Mouse (Mus musculus) hindbrain, embryonic 13.5 days (tissue): ENCODE data around the gene Padi6. TPM values are rescaled to one million over a fixed set of nuclear protein-coding genes. Genes with fewer than 3 reads are reported as not detected.

ENCODE experiments used
- ATAC-seq: fragments of 200-750 bp; cut with Nextera tagmentation; 2 replicates; pipeline ENCODE4 v1.8.0; 2017; ENCODE audit warnings: moderate TSS enrichment; ENCODE audit not compliant: low FRiP score
- H3K27ac ChIP-seq: fragments of 300-500 bp; sonication (generic); 2 replicates; pipeline ENCODE4 v1.5.1; 2015; ENCODE audit warnings: inconsistent platforms, mild to moderate bottlenecking, moderate library complexity
- H3K27me3 ChIP-seq: fragments of 300-500 bp; sonication (generic); 2 replicates; pipeline ENCODE4 v1.6.1; 2015; ENCODE audit warnings: mild to moderate bottlenecking, inconsistent platforms
- H3K36me3 ChIP-seq: fragments of 300-500 bp; sonication (generic); 2 replicates; pipeline ENCODE4 v1.6.1; 2015; ENCODE audit warnings: mild to moderate bottlenecking, inconsistent platforms
- H3K4me1 ChIP-seq: fragments of 300-500 bp; sonication (generic); replicated peaks from 2 replicates; pipeline ENCODE4 v1.6.1; 2015; ENCODE audit warnings: inconsistent platforms
- H3K4me2 ChIP-seq: fragments of 300-500 bp; sonication (generic); 2 replicates; pipeline ENCODE4 v1.6.1; 2015; ENCODE audit warnings: inconsistent platforms, mild to moderate bottlenecking, moderate library complexity
- H3K4me3 ChIP-seq: fragments of 300-500 bp; sonication (generic); 2 replicates; pipeline ENCODE4 v1.5.1; 2015; ENCODE audit warnings: mild to moderate bottlenecking, inconsistent platforms
- H3K9ac ChIP-seq: fragments of 300-500 bp; sonication (generic); 2 replicates; pipeline ENCODE4 v1.6.1; 2015; ENCODE audit warnings: mild to moderate bottlenecking, inconsistent platforms
- H3K9me3 ChIP-seq: fragments of 300-500 bp; sonication (generic); 2 replicates; pipeline ENCODE4 v1.6.1; 2016; ENCODE audit warnings: inconsistent platforms
- WGBS: fragments of 180-500 bp; shearing (Covaris S2); methylation state at CpG from one replicate; pipeline ENCODE4 v1.1.7; 2015; 5-methylcytosine and 5-hydroxymethylcytosine counted together
- polyA plus RNA-seq: library from polyadenylated mRNA; unstranded; fragments of >200 nt; fragmentation: Nextera tagmentation; extraction: Ambion mirVana; gene quantifications from 2 replicates; pipeline ENCODE4 v1.2.1, GENCODE M21; 2015

The Padi6 gene
- not detected in 2 replicates for polyA plus RNA-seq

GRCm38 (mm10) chr4:140742543-140742942 lies at the start of gene Padi6:
Gene Padi6, minus strand, starts transcription at chr4:140742643.
- no peaks in the 10 kb centered on the region for H3K36me3 ChIP-seq
- no peak within 1 kb of the TSS for H3K9ac ChIP-seq
- 87% methylated on average over 2 of the region's 2 CpGs for WGBS
- no peaks in the 10 kb centered on the region for H3K9me3 ChIP-seq
- H3K4me2 ChIP-seq: no peak within 1 kb of the TSS
- no peak within 1 kb of the TSS for H3K4me3 ChIP-seq
- peaks cover 10% of the 10 kb centered on the region for H3K4me1 ChIP-seq
- ATAC-seq: no peak
- H3K27ac ChIP-seq: no peak within 1 kb of the TSS
- H3K27me3 ChIP-seq: 0 out of 2 replicates have a peak, but pooled peaks cover 7% of the 10 kb centered on the region

- ATAC-seq: no peak
- H3K27ac ChIP-seq: no peak overlapping the region
- no peaks in the 10 kb centered on the region for H3K4me1 ChIP-seq
- no peaks in the 10 kb centered on the region for H3K9me3 ChIP-seq
- H3K9ac ChIP-seq: no peak overlapping the region
- H3K36me3 ChIP-seq: no peaks in the 10 kb centered on the region
- no peaks in the 10 kb centered on the region for H3K27me3 ChIP-seq
- no peak overlapping the region for H3K4me3 ChIP-seq
- no peak overlapping the region for H3K4me2 ChIP-seq
- 83% methylated on average over 16 of the region's 16 CpGs for WGBS
These were observed 48.6 kb upstream of the Padi6 start for GRCm38 (mm10) chr4:140791071-140791470.

- WGBS: 91% methylated on average over 4 of the region's 4 CpGs
- Histone ChIP-seq H3K9me3 (no peaks in the 10 kb centered on the region), H3K27ac (no peak overlapping the region), H3K4me2 (no peak overlapping the region), H3K4me1 (no peaks in the 10 kb centered on the region), H3K36me3 (no peaks in the 10 kb centered on the region), H3K27me3 (no peaks in the 10 kb centered on the region), H3K4me3 (no peak overlapping the region), H3K9ac (no peak overlapping the region)
- no peak for ATAC-seq
These were observed 47.5 kb upstream of the Padi6 start for GRCm38 (mm10) chr4:140789983-140790382.

GRCm38 (mm10) chr4:140788983-140789382 lies 46.5 kb upstream of the Padi6 start:
- Histone ChIP-seq H3K4me1 (no peaks in the 10 kb centered on the region), H3K36me3 (no peaks in the 10 kb centered on the region), H3K9ac (no peak overlapping the region), H3K4me2 (no peak overlapping the region), H3K9me3 (no peaks in the 10 kb centered on the region), H3K27me3 (no peaks in the 10 kb centered on the region), H3K27ac (no peak overlapping the region), H3K4me3 (no peak overlapping the region)
- ATAC-seq: no peak
- 47% methylated on average over 6 of the region's 6 CpGs for WGBS

- H3K4me3 ChIP-seq: no peak overlapping the region
- H3K27ac ChIP-seq: no peak overlapping the region
- no peaks in the 10 kb centered on the region for H3K9me3 ChIP-seq
- H3K4me2 ChIP-seq: no peak overlapping the region
- H3K4me1 ChIP-seq: no peaks in the 10 kb centered on the region
- no peaks in the 10 kb centered on the region for H3K36me3 ChIP-seq
- H3K9ac ChIP-seq: no peak overlapping the region
- 83% methylated on average over 6 of the region's 6 CpGs for WGBS
- no peak for ATAC-seq
- no peaks in the 10 kb centered on the region for H3K27me3 ChIP-seq
These were observed 45.8 kb upstream of the Padi6 start for GRCm38 (mm10) chr4:140788264-140788663.

GRCm38 (mm10) chr4:140787414-140787813 lies 45.0 kb upstream of the Padi6 start:
- no peak for ATAC-seq

GRCm38 (mm10) chr4:140785217-140785616 lies 42.8 kb upstream of the Padi6 start:
- Histone ChIP-seq H3K9me3 (no peaks in the 10 kb centered on the region), H3K27me3 (no peaks in the 10 kb centered on the region), H3K36me3 (no peaks in the 10 kb centered on the region), H3K9ac (no peak overlapping the region), H3K4me1 (no peaks in the 10 kb centered on the region), H3K27ac (no peak overlapping the region), H3K4me2 (no peak overlapping the region), H3K4me3 (no peak overlapping the region)
- 84% methylated on average over 5 of the region's 5 CpGs for WGBS
- ATAC-seq: no peak

More at GRCm38 (mm10) chr4:140787414-140787813, 45.0 kb upstream of the Padi6 start:
- Histone ChIP-seq H3K9ac (no peak overlapping the region), H3K4me2 (no peak overlapping the region), H3K27me3 (no peaks in the 10 kb centered on the region), H3K4me3 (no peak overlapping the region), H3K4me1 (no peaks in the 10 kb centered on the region), H3K27ac (no peak overlapping the region), H3K36me3 (no peaks in the 10 kb centered on the region), H3K9me3 (no peaks in the 10 kb centered on the region)
- 67% methylated on average over 4 of the region's 4 CpGs for WGBS

- Histone ChIP-seq H3K9me3 (no peaks in the 10 kb centered on the region), H3K4me2 (no peak overlapping the region), H3K27ac (no peak overlapping the region), H3K4me1 (peaks cover 5% of the 10 kb centered on the region), H3K4me3 (no peak overlapping the region), H3K36me3 (no peaks in the 10 kb centered on the region), H3K27me3 (no peaks in the 10 kb centered on the region), H3K9ac (no peak overlapping the region)
- no peak for ATAC-seq
- 92% methylated on average over 9 of the region's 9 CpGs for WGBS
These were observed 42.0 kb upstream of the Padi6 start for GRCm38 (mm10) chr4:140784292-140784945.

- 91% methylated on average over 9 of the region's 9 CpGs for WGBS
- no peaks in the 10 kb centered on the region for H3K27me3 ChIP-seq
- no peak overlapping the region for H3K4me2 ChIP-seq
- ATAC-seq: no peak
- no peak overlapping the region for H3K27ac ChIP-seq
- no peak overlapping the region for H3K9ac ChIP-seq
- no peak overlapping the region for H3K4me3 ChIP-seq
- H3K4me1 ChIP-seq: peaks cover 5% of the 10 kb centered on the region
- no peaks in the 10 kb centered on the region for H3K36me3 ChIP-seq
- no peaks in the 10 kb centered on the region for H3K9me3 ChIP-seq
These were observed 40.4 kb upstream of the Padi6 start for GRCm38 (mm10) chr4:140782821-140783220.

GRCm38 (mm10) chr4:140780507-140780906 lies 38.1 kb upstream of the Padi6 start:
- no peak overlapping the region for H3K27ac ChIP-seq
- ATAC-seq: no peak
- WGBS: 84% methylated on average over 14 of the region's 14 CpGs
- no peak overlapping the region for H3K4me3 ChIP-seq
- H3K27me3 ChIP-seq: no peaks in the 10 kb centered on the region
- no peaks in the 10 kb centered on the region for H3K9me3 ChIP-seq
- H3K9ac ChIP-seq: no peak overlapping the region
- H3K4me2 ChIP-seq: no peak overlapping the region
- H3K36me3 ChIP-seq: no peaks in the 10 kb centered on the region
- peaks cover 5% of the 10 kb centered on the region for H3K4me1 ChIP-seq

GRCm38 (mm10) chr4:140779803-140780397 lies 37.5 kb upstream of the Padi6 start:
- ATAC-seq: 0 out of 2 replicates have a peak, but pooled peaks have one; percentile 24
- 45% methylated on average over 19 of the region's 19 CpGs for WGBS
- Histone ChIP-seq H3K27ac (no peak overlapping the region), H3K27me3 (no peaks in the 10 kb centered on the region), H3K9ac (no peak overlapping the region), H3K4me1 (peaks cover 6% of the 10 kb centered on the region), H3K36me3 (no peaks in the 10 kb centered on the region), H3K4me3 (no peak overlapping the region), H3K9me3 (no peaks in the 10 kb centered on the region), H3K4me2 (no peak overlapping the region)

GRCm38 (mm10) chr4:140776623-140777022 lies 34.2 kb upstream of the Padi6 start:
- H3K4me3 ChIP-seq: no peak overlapping the region
- 75% methylated on average over 13 of the region's 13 CpGs for WGBS
- no peak overlapping the region for H3K9ac ChIP-seq
- peaks cover 7% of the 10 kb centered on the region for H3K4me1 ChIP-seq
- no peak overlapping the region for H3K4me2 ChIP-seq
- H3K27me3 ChIP-seq: 0 out of 2 replicates have a peak, but pooled peaks cover 3% of the 10 kb centered on the region
- no peaks in the 10 kb centered on the region for H3K36me3 ChIP-seq
- H3K9me3 ChIP-seq: no peaks in the 10 kb centered on the region
- ATAC-seq: no peak
- no peak overlapping the region for H3K27ac ChIP-seq

GRCm38 (mm10) chr4:140775876-140776275 lies 33.4 kb upstream of the Padi6 start:
- Histone ChIP-seq H3K9me3 (no peaks in the 10 kb centered on the region), H3K4me2 (no peak overlapping the region), H3K9ac (no peak overlapping the region), H3K36me3 (no peaks in the 10 kb centered on the region), H3K4me1 (peaks cover 7% of the 10 kb centered on the region), H3K4me3 (no peak overlapping the region), H3K27ac (no peak overlapping the region), H3K27me3 (0 out of 2 replicates have a peak, but pooled peaks cover 3% of the 10 kb centered on the region)
- no peak for ATAC-seq
- 89% methylated on average over 10 of the region's 10 CpGs for WGBS
